Mouse (Mus musculus): ENCODE data around the gene Npb. TPM values are rescaled to one million over a fixed set of nuclear protein-coding genes. Genes with fewer than 3 reads are reported as not detected.

Gene Npb
- polyA plus RNA-seq, 1 experiment: 0.32 TPM

DNA sequence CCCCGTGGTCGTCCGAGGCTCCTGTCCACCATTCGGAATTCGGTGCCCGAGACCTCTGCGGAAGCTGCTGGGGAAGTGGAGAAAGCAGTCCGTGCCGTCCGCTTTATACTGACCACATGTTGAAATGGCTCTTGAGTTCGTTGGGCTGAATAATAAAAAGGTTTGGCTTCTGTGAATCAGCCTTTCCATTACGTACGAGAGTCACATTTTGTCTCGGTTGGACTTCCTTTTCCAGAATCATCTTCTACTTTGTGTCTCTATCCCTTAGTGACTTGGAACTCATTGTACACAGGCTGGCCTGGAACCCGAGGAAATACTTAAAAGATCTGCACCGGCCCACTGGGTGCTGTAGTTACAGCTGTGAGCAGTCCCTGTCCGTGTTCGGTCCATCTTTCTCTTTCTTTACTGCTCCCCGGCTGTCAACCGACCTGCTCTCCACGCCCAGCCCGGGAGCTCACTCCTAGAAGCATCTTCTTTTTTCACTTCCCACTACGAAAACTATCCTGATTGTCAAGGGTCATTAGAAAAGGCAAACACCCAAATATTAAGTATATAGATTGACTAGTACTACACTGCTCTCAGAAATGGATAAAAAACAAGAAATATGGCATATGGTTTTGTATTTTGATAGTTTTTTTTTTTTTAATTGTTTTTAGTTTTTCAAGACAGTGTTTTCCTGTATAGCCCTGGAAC is 34.5 kb upstream of the Npb start:
- Histone ChIP-seq H3K4me3 (peak overlapping the region; percentile 75), H3ac (ENCODE audit: control insufficient read depth, insufficient read length) (peak overlapping the region; percentile 68), H3K27me3 (ENCODE audit: control insufficient read depth, insufficient read depth, insufficient read length) (no peaks in the 10 kb centered on the region), H3K4me2 (ENCODE audit: low read depth) (peak overlapping the region; percentile 91), H3K79me2 (ENCODE audit: control insufficient read depth, insufficient read depth) (peaks cover 40% of the 10 kb centered on the region), H3K36me3 (ENCODE audit: control insufficient read depth, insufficient read depth) (peaks cover 13% of the 10 kb centered on the region)
- TF ChIP-seq E2F4 (IDR thresholded peaks at IDR 0.05; ENCODE audit: insufficient read depth) (no peak), SRF (IDR thresholded peaks at IDR 0.05; ENCODE audit: control insufficient read depth, insufficient read length, low read depth) (no peak), CEBPB (IDR thresholded peaks at IDR 0.05; ENCODE audit: insufficient read depth, poor library complexity, severe bottlenecking) (no peak), MAX (IDR thresholded peaks at IDR 0.05; ENCODE audit: low read depth) (no peak), POLR2AphosphoS2 (IDR thresholded peaks at IDR 0.05; ENCODE audit: insufficient read length, low read depth) (peak; percentile 18), USF1 (IDR thresholded peaks at IDR 0.05; ENCODE audit: low read depth) (no peak), MYOD1 (IDR thresholded peaks at IDR 0.05; ENCODE audit: control insufficient read depth in 1 of 3, insufficient read length in 2 of 3, low read depth in 2 of 3) (no peak)

DNA sequence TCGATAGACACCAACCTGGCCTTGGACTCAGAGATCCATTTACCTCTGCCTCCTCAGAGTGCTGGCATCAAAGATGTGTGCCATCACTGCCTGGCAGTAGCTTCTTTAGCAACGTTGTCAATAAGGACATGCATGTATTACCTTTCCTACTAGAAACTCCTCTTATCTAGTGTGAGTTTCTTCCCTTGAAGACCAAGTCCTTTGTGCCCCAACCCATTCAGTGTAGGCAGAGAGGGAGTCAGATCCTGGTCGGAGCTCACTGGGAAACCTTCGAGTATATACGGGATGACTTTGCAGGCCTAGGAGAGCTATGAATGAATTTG is 34.0 kb upstream of the Npb start:
- Histone ChIP-seq H3K4me2 (ENCODE audit: low read depth) (peak overlapping the region; percentile 91), H3K36me3 (ENCODE audit: control insufficient read depth, insufficient read depth) (peaks cover 17% of the 10 kb centered on the region), H3K79me2 (ENCODE audit: control insufficient read depth, insufficient read depth) (peaks cover 43% of the 10 kb centered on the region), H3K4me3 (peak overlapping the region; percentile 75), H3K27me3 (ENCODE audit: control insufficient read depth, insufficient read depth, insufficient read length) (no peaks in the 10 kb centered on the region), H3ac (ENCODE audit: control insufficient read depth, insufficient read length) (no peak overlapping the region)
- TF ChIP-seq CEBPB (IDR thresholded peaks at IDR 0.05; ENCODE audit: insufficient read depth, poor library complexity, severe bottlenecking): no peak
- peak; percentile 45 for TF ChIP-seq POLR2AphosphoS2 (IDR thresholded peaks at IDR 0.05; ENCODE audit: insufficient read length, low read depth)

DNA sequence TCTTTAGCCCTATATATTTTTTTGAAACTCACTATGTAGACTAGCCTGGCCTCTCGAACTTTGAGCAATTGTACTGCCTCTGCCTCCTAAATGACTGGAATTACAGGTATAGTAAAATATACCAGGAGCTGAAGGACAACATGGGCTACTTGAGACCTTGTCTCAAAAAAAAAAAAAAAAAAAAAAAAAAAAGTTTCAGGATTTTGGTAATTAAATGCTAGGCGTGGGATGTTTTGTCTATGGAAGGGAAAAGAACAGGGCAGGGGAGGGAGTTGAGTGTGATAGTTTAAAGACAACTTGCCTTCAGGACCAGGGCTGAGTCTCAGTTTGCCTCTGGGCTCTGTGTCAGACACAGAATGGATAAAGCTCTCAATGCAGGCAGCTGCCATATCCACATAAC is 33.2 kb upstream of the Npb start:
- Histone ChIP-seq H3K4me2 (ENCODE audit: low read depth) (peak overlapping the region; percentile 91), H3K79me2 (ENCODE audit: control insufficient read depth, insufficient read depth) (peaks cover 48% of the 10 kb centered on the region), H3K36me3 (ENCODE audit: control insufficient read depth, insufficient read depth) (peaks cover 24% of the 10 kb centered on the region), H3K4me3 (no peak overlapping the region), H3K27me3 (ENCODE audit: control insufficient read depth, insufficient read depth, insufficient read length) (no peaks in the 10 kb centered on the region), H3ac (ENCODE audit: control insufficient read depth, insufficient read length) (no peak overlapping the region)
- TF ChIP-seq POLR2AphosphoS2 (IDR thresholded peaks at IDR 0.05; ENCODE audit: insufficient read length, low read depth) (peak; percentile 33), MYOD1 (IDR thresholded peaks at IDR 0.05; ENCODE audit: control insufficient read depth in 1 of 3, insufficient read length in 2 of 3, low read depth in 2 of 3) (no peak)

DNA sequence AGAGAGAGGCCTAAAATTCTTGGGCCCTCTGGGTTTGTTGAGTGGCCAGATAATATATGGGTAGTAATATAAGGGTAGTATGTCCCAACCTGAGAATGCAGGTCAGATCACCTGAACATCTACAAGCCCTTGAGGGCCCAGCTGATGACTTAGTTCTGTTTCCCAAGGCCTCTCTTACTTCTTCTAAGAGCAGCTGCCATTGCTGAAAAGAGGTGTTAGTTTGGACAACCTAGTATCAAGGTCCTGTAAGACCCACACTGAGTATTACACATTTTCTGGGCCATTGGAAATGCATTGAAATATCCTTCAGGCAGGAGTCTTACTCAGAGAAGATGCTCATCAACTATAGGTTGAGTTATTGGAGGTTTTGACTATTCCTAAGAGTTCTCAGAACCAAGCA is 32.3 kb upstream of the Npb start:
- Histone ChIP-seq H3K27me3 (ENCODE audit: control insufficient read depth, insufficient read depth, insufficient read length) (no peaks in the 10 kb centered on the region), H3K4me3 (no peak overlapping the region), H3ac (ENCODE audit: control insufficient read depth, insufficient read length) (no peak overlapping the region), H3K4me2 (ENCODE audit: low read depth) (no peak overlapping the region), H3K36me3 (ENCODE audit: control insufficient read depth, insufficient read depth) (peaks cover 24% of the 10 kb centered on the region), H3K79me2 (ENCODE audit: control insufficient read depth, insufficient read depth) (peaks cover 48% of the 10 kb centered on the region)
- TF ChIP-seq SRF (IDR thresholded peaks at IDR 0.05; ENCODE audit: control insufficient read depth, insufficient read length, low read depth): no peak
- no peak for TF ChIP-seq POLR2AphosphoS2 (IDR thresholded peaks at IDR 0.05; ENCODE audit: insufficient read length, low read depth)

DNA sequence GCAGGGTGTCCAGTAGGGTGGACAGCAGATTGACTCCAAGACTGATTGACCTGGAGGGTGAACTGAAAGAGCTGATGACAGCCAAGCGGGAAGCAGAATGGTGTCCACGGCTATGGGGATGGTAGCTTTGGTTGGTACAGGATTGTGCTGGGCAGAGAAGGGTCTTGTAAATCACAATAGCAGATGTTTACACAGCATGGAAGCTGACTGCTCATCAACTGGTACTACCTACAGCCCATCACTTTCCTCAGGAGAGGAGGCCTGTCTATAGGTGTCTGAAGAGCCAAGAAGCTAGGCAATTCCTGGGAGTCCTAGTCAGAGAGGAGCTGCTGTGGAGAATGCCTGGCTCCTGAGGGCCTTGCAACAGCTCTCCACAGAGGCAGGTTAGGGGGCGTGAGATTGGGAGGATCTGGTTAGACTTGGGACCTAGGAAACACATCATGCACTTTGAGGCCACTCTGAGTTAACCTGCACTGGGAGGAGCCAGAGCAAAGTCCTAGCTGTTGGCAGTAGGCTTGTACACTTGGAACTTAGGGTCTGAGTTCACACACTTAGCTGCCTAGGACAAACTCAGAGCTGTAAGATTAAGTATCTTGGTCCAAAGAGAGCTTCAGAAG is 31.8 kb upstream of the Npb start:
- no peak for TF ChIP-seq MYOD1 (IDR thresholded peaks at IDR 0.05; ENCODE audit: control insufficient read depth in 1 of 3, insufficient read length in 2 of 3, low read depth in 2 of 3)
- TF ChIP-seq MAX (IDR thresholded peaks at IDR 0.05; ENCODE audit: low read depth): no peak
- TF ChIP-seq USF1 (IDR thresholded peaks at IDR 0.05; ENCODE audit: low read depth): no peak
- no peak for TF ChIP-seq E2F4 (IDR thresholded peaks at IDR 0.05; ENCODE audit: insufficient read depth)
- no peak for TF ChIP-seq MYOG (IDR thresholded peaks at IDR 0.05; ENCODE audit: control insufficient read depth in 1 of 3, insufficient read depth in 1 of 3, insufficient read length in 2 of 3, low read depth in 2 of 3)
- TF ChIP-seq POLR2A (IDR thresholded peaks at IDR 0.05; ENCODE audit: insufficient read length, low read depth): peak; percentile 16
- TF ChIP-seq TCF3 (IDR thresholded peaks at IDR 0.05; ENCODE audit: insufficient read length, low read depth): no peak
- TF ChIP-seq POLR2AphosphoS2 (IDR thresholded peaks at IDR 0.05; ENCODE audit: insufficient read length, low read depth): peak; percentile 80
- H3K4me2 ChIP-seq (ENCODE audit: low read depth): no peak overlapping the region
- H3ac ChIP-seq (ENCODE audit: control insufficient read depth, insufficient read length): no peak overlapping the region

DNA sequence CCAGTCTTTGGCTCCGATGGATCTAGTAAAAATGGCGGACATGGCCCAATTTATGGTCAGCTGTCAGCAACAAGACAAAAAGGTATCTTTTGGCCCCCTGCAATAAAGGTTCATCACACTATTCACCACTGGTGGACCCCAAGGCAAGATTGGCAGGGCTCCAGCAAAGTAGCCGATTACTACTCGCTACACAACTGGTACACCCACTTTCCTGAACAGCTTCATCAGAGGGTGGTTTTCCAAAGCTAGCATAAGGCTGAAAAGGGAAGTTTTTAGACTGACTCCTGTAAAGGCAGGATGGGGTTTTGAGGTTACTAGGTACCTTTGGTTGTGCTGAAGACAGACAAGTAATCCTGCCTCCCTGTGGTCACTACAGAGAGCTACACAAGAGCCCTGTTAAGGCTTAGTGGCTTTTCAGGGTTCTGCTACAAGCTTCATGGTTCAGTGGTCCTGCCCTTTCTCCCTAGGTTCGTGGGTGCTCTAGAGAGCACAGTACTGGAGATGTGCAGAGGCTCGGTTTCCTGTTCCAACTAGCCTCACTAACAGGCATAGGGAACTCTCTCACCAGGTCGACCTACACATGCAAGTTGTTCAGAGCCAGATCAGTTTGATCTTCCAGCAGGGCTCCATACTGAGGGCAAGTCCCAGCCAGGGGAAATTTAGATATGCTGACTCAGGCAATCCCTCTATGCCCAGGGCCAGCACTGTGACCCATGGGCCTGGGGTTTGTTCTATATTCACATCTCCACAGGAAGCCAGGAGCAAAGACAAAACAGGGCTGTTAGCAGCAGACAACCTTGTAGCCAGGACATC is 30.9 kb upstream of the Npb start:
- Histone ChIP-seq H3K4me3 (no peak overlapping the region), H3ac (ENCODE audit: control insufficient read depth, insufficient read length) (no peak overlapping the region), H3K4me2 (ENCODE audit: low read depth) (no peak overlapping the region), H3K79me2 (ENCODE audit: control insufficient read depth, insufficient read depth) (peaks cover 34% of the 10 kb centered on the region), H3K36me3 (ENCODE audit: control insufficient read depth, insufficient read depth) (peaks cover 24% of the 10 kb centered on the region), H3K27me3 (ENCODE audit: control insufficient read depth, insufficient read depth, insufficient read length) (no peaks in the 10 kb centered on the region)
- TF ChIP-seq E2F4 (IDR thresholded peaks at IDR 0.05; ENCODE audit: insufficient read depth) (no peak), USF1 (IDR thresholded peaks at IDR 0.05; ENCODE audit: low read depth) (no peak), POLR2AphosphoS2 (IDR thresholded peaks at IDR 0.05; ENCODE audit: insufficient read length, low read depth) (peak; percentile 8), MYOD1 (IDR thresholded peaks at IDR 0.05; ENCODE audit: control insufficient read depth in 1 of 3, insufficient read length in 2 of 3, low read depth in 2 of 3) (no peak), TCF3 (IDR thresholded peaks at IDR 0.05; ENCODE audit: insufficient read length, low read depth) (no peak), MAX (IDR thresholded peaks at IDR 0.05; ENCODE audit: low read depth) (no peak)

More for the DNA sequence above, 31.8 kb upstream of the Npb start:
- H3K4me3 ChIP-seq: no peak overlapping the region
- H3K27me3 ChIP-seq (ENCODE audit: control insufficient read depth, insufficient read depth, insufficient read length): no peaks in the 10 kb centered on the region
- H3K36me3 ChIP-seq (ENCODE audit: control insufficient read depth, insufficient read depth): peaks cover 24% of the 10 kb centered on the region
- peaks cover 43% of the 10 kb centered on the region for H3K79me2 ChIP-seq (ENCODE audit: control insufficient read depth, insufficient read depth)
